Mouse (Mus musculus) G1E-ER4 (cell line): Measurements from ENCODE around the gene Alpl. TPM values are rescaled to one million over a fixed set of nuclear protein-coding genes. Genes with fewer than 3 reads are reported as not detected.

ENCODE experiments used
- GATA1 ChIP-seq: IDR thresholded peaks from one replicate; pipeline ENCODE4 v1.8.0; 2012; ENCODE audit warnings: low read length, inconsistent platforms
- polyA plus RNA-seq: library from polyadenylated mRNA; stranded (reverse); fragments of >175 nt; gene quantifications from 2 replicates; pipeline ENCODE4 v1.2.3, GENCODE M21; 2012

Gene Alpl
- polyA plus RNA-seq, 1 experiment, result not detected

DNA sequence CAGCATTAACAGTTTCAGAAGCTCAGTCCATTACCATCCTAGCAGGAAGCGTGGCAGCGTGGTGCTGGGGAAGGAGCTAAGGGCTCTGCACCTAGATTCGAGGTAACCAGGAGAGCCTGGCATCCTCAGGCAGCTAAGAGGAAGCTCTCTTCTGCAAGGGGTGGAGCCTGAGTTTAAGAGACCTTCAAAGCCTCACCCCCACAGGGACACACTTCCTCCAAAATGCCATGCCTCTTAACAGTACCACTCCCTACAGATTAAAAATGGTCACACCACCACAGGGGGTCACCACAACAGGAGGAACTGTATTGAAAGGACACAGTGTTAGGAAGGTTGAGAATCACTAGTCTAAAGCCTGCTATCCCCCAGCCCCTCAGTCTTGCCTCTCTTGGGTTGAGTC is 19.3 kb upstream of the Alpl start:
- TF ChIP-seq GATA1, result no peak

DNA sequence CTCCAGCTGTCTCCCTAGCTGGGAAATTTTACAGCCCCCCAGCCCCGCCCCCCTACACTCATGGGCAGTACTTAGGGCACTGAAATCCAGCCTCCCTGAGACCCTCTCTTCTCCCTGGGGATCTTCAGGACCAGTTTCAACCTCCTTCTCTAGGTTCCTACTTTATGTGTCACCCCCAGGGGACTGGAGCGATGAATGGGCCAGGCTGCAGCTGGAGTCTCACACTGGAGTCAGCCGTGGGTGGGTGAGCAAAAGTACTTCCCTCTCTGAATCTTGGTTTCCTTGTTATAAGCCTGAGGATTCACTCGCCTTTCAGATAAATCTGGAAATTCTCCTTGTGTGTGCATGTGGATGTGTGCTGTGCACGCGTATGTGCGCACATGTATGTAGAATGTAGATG is 18.0 kb upstream of the Alpl start:
- TF ChIP-seq GATA1, result no peak

DNA sequence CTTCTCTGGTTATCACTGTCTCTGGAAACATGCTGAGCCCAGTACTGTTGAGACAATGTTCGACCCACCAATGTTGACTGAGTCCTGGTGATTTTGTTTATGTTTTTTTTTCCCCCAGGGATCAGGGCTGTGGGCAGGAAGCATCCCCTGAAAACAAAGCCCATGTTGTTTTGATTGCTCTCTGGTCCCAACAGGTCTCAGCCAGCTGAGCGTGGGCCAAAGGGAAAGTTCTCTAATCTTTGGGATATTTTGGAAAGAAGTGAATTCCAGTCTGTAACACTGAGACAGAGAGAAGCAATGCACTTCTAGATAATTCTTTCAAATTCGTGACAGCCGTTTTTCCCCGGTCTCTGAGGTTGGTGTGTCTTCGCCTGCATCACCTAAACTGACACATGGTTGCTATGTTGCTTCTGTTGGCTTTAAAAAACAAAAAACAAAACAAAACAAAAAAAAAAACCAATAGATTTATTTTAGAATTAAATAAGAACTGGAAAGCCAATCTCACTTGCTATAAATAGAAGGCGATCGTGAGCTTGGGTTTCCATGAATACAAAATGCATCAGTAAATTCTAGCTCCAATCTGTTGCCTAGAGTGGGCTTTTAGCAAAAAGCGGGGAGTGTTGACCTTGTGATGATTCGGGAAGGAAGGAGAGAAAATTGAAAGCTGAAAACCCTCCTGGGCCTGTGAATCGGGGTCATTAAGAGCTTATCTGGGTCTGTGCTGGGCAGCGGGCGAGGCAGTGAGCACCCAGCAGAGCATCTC is 16.9 kb upstream of the Alpl start:
- no peak for TF ChIP-seq GATA1

DNA sequence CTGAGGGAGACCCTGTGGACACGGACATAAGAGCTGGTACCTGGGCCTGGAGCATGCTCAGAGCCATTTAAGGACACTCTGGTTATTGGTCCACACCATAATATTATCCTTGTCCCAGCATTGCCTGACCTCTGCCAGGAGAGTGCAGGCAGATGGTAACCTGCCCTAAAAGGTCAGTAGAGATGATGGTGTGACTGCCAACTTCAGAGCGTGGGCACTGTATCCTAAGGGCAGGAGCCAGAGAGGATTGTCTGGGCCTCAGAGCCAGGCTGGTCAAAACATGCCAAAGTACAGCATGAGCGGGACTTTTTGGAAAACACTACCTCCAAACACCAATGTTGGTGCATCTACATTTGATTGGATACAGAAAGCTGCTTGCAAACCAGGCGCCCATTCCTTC is 13.8 kb upstream of the Alpl start:
- TF ChIP-seq GATA1, result no peak

DNA sequence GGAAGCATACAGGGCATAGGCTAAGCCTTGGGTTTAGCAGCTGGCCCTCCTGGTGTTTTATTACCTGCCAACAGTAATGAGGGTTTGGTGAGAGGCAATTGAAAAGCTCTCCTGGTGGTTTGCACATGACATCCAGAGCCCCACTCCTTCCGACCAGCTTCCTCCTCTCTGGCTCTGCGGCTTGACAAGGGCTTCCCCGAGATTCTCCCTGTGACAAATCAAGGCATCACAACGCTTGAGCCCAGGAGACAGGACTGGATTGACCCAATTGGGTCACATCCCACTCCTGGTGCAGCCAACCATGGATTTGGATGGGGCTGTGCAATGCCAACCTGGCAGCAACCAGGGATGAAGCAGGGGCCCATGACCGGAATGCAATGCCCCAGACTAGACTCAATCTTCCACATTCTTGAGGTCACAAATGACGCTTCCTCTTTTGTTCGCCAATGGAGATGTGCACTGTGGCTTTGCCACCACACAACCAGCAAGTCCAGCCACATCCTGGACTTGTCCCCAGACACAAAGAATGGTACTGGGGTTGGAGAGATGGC is 11.2 kb upstream of the Alpl start:
- TF ChIP-seq GATA1, result no peak

DNA sequence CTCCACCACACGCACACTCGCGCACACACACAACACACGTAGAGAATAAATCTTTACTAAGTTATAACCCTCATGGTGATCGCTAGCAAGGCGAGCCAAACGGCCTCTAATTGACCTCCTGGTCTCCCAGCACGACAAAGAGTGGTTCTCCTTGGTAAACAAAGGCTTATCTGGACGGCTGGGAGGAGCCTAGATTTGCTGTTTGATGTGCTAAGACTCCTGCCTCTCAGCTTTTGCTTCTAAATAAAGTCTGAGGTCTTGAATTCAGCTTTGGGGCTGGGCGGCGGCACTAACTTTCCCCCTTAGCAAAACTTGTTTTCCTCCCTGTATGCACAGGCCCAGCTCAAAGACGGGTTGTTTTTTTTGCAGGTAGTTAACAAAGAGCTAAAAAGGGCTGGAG is 5.0 kb upstream of the Alpl start:
- no peak for TF ChIP-seq GATA1

DNA sequence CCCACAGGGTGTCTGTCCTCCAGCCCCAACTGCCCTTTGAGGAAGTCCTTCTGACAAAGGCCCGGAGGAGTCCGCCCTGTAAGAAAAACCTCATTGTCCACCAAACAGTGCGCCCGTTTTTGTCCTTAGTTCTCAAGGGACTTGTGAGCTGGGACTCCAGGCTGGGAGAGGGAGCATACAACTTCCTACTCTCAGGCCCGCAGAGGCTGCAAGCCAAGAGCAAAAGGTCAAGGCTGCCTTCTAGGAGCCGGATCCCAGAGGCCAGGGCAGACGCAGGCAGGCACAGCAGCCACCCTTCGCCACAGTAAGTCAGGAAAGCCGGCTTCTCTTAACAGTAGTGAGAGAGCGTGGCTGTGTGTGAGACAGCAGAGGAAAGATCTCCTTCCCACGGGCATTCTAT is 4.1 kb upstream of the Alpl start:
- TF ChIP-seq GATA1, result no peak

DNA sequence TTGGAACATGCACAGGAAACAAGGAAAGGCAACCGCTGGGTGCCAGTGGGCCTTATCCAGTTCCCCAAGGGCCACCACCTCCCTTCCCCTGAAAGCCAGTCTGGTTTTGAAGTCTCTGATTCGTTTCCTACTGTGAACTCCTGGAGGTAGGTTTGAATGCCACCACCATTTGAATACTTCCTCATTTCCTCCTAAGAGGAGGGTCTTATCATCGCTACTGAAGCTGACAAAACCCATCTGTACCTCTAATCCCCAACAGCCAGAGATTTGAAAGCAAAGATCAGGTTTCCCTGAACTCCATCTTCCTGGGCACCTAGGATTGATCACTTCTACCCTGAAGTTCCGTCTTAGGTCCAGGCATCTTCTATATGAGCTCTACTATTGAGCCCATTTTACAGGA is 854 bp upstream of the Alpl start:
- TF ChIP-seq GATA1, result no peak

DNA sequence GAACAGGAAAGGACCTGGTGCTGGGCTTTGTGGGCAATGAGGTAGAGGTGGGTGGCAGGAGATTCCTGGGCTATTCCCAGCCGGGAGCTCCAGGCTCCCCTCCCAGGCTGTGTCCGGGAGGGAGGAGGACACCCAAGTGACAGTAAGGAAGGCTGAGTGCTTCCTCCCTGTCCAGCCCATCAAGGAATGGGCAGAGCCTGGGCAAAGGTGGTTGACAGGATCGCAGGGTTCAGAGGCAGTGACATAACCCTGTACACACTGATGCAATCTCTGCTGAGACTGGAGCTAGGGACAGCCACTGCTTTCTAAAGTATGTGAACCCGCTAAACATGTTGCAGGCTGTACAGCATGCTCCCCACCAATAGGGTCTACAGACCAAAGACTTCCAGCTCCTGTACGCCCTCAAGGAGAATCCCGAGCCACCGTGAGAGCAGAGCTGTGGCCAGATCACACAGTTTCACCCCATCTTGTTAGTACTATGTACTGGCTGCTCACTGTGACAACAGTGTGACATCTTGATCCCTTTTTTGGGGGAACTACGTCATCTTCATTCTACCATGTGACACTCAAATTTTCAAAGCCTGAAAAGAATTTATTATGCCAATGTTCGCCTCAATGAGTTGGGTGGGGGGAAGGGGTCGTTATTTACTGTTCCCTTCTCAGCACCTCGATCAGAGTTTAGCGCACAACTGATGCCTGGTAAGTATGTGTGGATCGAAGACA is 1.8 kb downstream of the Alpl start:
- TF ChIP-seq GATA1, result no peak

DNA sequence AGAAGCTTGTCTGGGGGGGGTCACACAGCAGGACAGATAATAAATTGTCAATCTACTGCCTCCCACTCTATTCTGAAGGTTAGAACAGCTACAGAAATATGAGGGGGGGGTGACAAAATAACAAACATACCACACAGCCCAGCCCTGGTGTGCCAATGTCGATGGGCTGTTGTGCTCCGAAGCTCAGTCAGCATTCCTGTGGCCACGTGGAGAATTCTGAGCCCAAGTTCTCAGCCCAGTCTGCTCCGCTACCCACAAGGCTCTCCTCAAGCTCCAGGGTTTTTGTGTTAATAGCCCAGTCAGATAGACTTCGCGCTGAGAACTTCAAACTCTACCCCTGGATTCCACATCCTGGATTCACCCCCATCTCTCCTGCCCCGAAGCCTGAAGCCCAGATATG is 2.6 kb downstream of the Alpl start:
- no peak for TF ChIP-seq GATA1

DNA sequence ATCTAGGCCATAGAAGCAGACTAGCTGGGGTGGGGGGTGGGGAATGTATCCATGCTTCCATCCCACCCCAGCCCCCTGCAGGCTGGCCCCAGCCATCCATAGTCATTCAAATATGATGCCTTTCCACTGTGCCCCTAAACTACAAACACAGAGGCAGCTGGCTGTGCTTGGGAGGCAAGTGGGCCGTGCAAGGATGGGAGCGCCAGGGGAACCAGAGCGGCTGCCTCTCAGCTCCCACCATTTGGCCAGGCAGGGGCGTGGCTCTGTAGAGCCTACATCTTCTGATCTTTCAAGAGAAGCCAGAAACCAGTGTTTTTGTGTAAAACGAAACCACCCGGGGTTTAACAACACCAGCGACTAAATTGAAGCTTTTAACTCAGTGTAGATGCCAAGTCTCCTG is 4.7 kb downstream of the Alpl start:
- no peak for TF ChIP-seq GATA1

DNA sequence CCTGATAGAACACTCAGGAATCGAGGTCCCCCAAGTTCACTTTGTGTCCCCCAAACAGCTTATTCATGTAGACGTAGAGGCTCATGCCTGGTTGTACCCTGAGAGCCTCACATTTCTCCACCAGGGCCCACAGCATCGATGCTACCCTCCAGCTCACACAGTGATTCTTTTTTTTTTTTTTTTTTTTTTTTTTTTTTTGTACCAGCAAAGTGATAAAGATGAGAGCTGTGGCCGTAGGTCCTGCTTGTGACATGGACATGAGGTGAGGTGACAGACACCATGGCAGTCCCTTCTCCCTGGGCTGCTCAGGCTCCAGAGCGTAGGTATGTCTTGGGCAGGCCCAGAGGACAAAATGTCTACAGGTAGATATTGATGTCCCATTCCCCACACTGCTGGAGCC is 5.2 kb downstream of the Alpl start:
- no peak for TF ChIP-seq GATA1

DNA sequence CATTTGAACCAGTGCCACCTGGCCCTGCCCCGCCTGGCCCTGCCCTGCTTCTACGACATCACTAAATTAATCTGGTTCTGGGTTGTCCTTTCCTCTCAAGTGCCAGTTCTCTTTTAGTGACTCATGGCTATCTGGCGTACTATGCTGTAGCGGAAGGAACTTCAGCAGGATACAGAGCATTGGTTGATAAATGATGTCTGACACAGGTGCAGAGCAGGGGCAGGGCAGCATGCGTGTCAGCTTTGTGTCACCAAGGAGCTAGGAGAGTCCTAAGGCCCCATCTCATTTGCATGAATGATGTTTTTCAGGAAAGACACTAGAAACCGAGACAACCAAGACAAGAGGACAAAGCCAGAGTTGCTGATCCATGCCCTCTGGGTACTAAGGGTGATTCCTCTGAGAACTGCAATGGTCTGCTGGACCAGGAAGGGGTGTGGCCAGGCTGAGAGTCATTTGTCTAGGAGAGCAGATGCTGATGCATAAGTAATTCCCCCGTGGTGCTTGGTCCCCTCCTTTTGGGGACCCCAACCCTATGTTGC is 7.6 kb downstream of the Alpl start:
- TF ChIP-seq GATA1, result no peak

DNA sequence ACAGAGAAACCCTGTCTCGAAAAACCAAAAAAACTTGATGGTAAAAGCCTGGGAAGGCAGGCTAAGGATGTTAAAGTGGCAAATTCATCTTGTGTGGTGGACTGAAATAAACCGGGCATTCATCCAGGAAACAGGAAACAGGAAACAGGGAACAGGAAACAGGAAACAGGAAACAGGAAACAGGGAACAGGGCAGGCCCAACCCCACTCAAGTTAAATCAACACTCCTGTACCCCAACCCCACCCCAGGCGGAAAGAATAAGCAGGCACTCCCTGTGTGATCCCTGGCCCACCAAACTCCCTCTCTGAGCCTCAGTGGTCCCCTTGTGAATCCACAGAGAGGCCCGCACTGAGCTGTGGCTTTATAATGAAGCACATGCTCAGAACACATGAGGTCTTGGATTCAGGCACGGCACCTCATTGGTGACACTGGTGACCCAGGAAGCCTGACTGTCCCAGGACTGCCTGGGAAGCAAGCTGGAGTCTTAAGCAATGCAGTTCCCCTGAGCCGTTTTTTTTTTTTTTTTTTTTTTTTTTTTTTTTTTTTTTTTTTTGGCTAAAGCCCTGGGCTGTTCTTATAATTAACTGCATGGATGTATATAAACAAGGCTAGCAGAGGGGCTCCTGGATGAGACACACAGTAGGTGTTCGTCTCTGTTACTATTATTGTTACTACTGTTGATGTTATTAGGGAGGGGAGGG is 8.4 kb downstream of the Alpl start:
- TF ChIP-seq GATA1, result no peak

DNA sequence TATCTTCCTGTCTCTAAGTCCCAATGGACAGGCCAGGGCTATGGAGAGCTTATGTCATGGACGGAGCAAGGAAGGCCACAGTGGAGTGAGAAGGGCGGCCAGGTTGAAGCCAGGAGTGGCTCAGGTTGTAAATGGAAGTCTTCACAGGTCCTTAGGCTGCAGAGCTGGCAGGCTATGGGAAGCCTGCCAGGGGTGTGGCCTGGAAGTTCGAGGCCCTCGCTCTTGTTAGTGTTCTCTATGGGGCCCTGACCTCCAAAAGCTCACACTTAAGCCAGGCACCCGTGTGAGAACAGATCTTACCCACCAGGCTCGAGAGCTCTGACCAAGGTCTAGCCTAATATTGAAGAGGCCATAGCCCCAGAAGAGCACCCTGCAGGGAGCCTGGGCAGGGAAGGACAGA is 9.7 kb downstream of the Alpl start:
- no peak for TF ChIP-seq GATA1

DNA sequence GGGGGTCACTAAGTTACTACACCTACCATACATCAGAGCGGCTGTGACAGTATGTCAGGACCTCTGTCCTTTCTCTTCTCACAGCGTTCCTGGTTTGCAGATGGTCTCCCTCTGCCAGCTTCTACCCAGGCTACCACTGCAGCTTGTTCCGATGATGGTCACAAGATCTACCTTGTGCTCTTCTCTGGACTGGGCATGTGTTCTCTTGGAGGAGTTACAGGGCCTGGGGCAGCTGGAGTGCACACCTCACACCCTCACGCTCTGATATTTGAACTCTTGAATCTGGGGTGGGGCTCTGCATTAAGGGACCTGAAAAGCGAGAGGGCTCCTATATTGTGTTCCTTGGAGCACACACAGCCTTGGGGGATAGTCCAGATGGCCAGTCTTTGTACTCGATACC is 10.9 kb downstream of the Alpl start:
- no peak for TF ChIP-seq GATA1
